Mouse (Mus musculus): ENCODE measurements at regions not wholly inside any gene's neighbourhood (a gene's known extent, or its start where the extent isn't known, plus 50 kb on each side); places are given as distances from the start of the nearest gene placed in this dataset.

- TF ChIP-seq CTCF (IDR thresholded peaks at IDR 0.05; ENCODE audit: control insufficient read depth, insufficient read depth, insufficient read length) (no peak), USF1 (IDR thresholded peaks at IDR 0.05; ENCODE audit: low read depth) (no peak), CEBPB (IDR thresholded peaks at IDR 0.05; ENCODE audit: low read depth) (no peak)
Measured at GRCm38 (mm10) chr13:51998542-51998941, 152.1 kb downstream of the Gadd45g start.

All from C2C12 (cell line).